Mouse (Mus musculus) liver, adult 2 months (tissue): Measurements from ENCODE around the gene Kmt2d. TPM values are rescaled to one million over a fixed set of nuclear protein-coding genes. Genes with fewer than 3 reads are reported as not detected.

Experiments used
- DNase-seq: peaks from one replicate; pipeline ENCODE4 v3.0.0-alpha.2; 2011; ENCODE audit warnings: low read depth, low spot score; ENCODE audit errors: extremely low read depth
- H3K27ac ChIP-seq: fragments of 200-500 bp; replicated peaks from 2 replicates; pipeline ENCODE4 v1.5.1; 2012; ENCODE audit warnings: low read depth, mild to moderate bottlenecking, control low read depth, inconsistent platforms, low read length; ENCODE audit not compliant: insufficient read depth
- H3K27me3 ChIP-seq: fragments of 200-500 bp; 2 replicates; pipeline ENCODE4 v1.6.1; 2012; ENCODE audit warnings: mild to moderate bottlenecking, moderate library complexity, low read length, inconsistent platforms; ENCODE audit not compliant: control insufficient read depth, insufficient read depth
- H3K36me3 ChIP-seq: fragments of 200-500 bp; 2 replicates; pipeline ENCODE4 v1.6.1; 2012; ENCODE audit warnings: low read length, inconsistent platforms; ENCODE audit not compliant: control insufficient read depth, insufficient read depth
- H3K4me1 ChIP-seq: fragments of 200-500 bp; 2 replicates; pipeline ENCODE4 v1.6.1; 2011; ENCODE audit warnings: low read length; ENCODE audit not compliant: control insufficient read depth, insufficient read depth
- H3K4me3 ChIP-seq: fragments of 200-500 bp; 2 replicates; pipeline ENCODE4 v1.5.1; 2011; ENCODE audit warnings: low read depth, mild to moderate bottlenecking, control low read depth, low read length, moderate library complexity; ENCODE audit not compliant: insufficient read depth
- H3K79me2 ChIP-seq: fragments of 200-500 bp; 2 replicates; pipeline ENCODE4 v1.6.1; 2012; ENCODE audit warnings: inconsistent platforms, mild to moderate bottlenecking, low read length, moderate library complexity; ENCODE audit not compliant: control insufficient read depth, insufficient read depth
- H3K9ac ChIP-seq: fragments of 200-500 bp; 2 replicates; pipeline ENCODE4 v1.6.1; 2012; ENCODE audit warnings: low read depth, mild to moderate bottlenecking, control low read depth, inconsistent platforms, low read length
- CTCF ChIP-seq: fragments of 200-500 bp; IDR thresholded peaks from 2 replicates; pipeline ENCODE4 v1.5.1; 2011; ENCODE audit warnings: low read depth, low read length, control low read depth
- POLR2A ChIP-seq: fragments of 200-500 bp; IDR thresholded peaks from 2 replicates; pipeline ENCODE4 v1.6.1; 2011; ENCODE audit warnings: low read length, control low read depth; ENCODE audit not compliant: insufficient read depth; ENCODE audit errors: extremely low read depth
- WGBS: fragments of 180-500 bp; shearing (Covaris S2); methylation state at CpG from one replicate; pipeline ENCODE4 v1.1.7; 2018; 5-methylcytosine and 5-hydroxymethylcytosine counted together
- polyA plus RNA-seq: library from polyadenylated mRNA; depleted of rRNA; stranded (reverse); fragments of >200 nt; gene quantifications from 2 replicates; pipeline ENCODE4 v1.2.3, GENCODE M21; 2012
- total RNA-seq: library from RNA; depleted of rRNA; stranded (reverse); fragments of >200 nt; gene quantifications from 2 replicates; pipeline ENCODE4 v1.2.3, GENCODE M21; 2014

Gene Kmt2d
- total and polyA plus RNA-seq, 2 experiments = 6.6 to 10.3 TPM

GRCm38 (mm10) chr15:98897495-98897894 is 26.5 kb upstream of the Kmt2d start:
- Histone ChIP-seq H3K4me3 (no peak overlapping the region), H3K79me2 (no peaks in the 10 kb centered on the region), H3K9ac (no peak overlapping the region), H3K27me3 (peaks cover 22% of the 10 kb centered on the region), H3K27ac (no peak overlapping the region), H3K4me1 (0 out of 2 replicates have a peak, but pooled peaks cover 1% of the 10 kb centered on the region), H3K36me3 (no peaks in the 10 kb centered on the region)
- TF ChIP-seq CTCF = no peak
- no peak for TF ChIP-seq POLR2A
- 18% methylated on average over 10 of the region's 10 CpGs for WGBS
- no peak for DNase-seq

- Histone ChIP-seq H3K36me3 (no peaks in the 10 kb centered on the region), H3K79me2 (no peaks in the 10 kb centered on the region), H3K4me1 (0 out of 2 replicates have a peak, but pooled peaks cover 1% of the 10 kb centered on the region), H3K27me3 (peaks cover 22% of the 10 kb centered on the region), H3K4me3 (peak overlapping the region; percentile 12; the same call in 1 of the 2 replicates), H3K27ac (no peak overlapping the region), H3K9ac (no peak overlapping the region)
- WGBS = 18% methylated on average over 41 of the region's 41 CpGs
- no peak for DNase-seq
- no peak for TF ChIP-seq CTCF
- TF ChIP-seq POLR2A = no peak
Measured at GRCm38 (mm10) chr15:98895635-98896589, 24.9 kb upstream of the Kmt2d start.

- no peaks in the 10 kb centered on the region for H3K36me3 ChIP-seq
- peaks cover 22% of the 10 kb centered on the region for H3K27me3 ChIP-seq
- WGBS = 13% methylated on average over 38 of the region's 38 CpGs
- no peak for DNase-seq
- no peak overlapping the region for H3K27ac ChIP-seq
- no peaks in the 10 kb centered on the region for H3K79me2 ChIP-seq
- 0 out of 2 replicates have a peak, but pooled peaks cover 1% of the 10 kb centered on the region for H3K4me1 ChIP-seq
- TF ChIP-seq POLR2A (no peak), CTCF (no peak)
- H3K9ac ChIP-seq = no peak overlapping the region
- H3K4me3 ChIP-seq = no peak overlapping the region
Measured at GRCm38 (mm10) chr15:98894746-98895634, 24.0 kb upstream of the Kmt2d start.

- peak within 1 kb of the TSS; percentile 53 for H3K4me3 ChIP-seq
- no peaks in the 10 kb centered on the region for H3K79me2 ChIP-seq
- no peaks in the 10 kb centered on the region for H3K36me3 ChIP-seq
- peak within 1 kb of the TSS; percentile 20 for H3K9ac ChIP-seq
- H3K4me1 ChIP-seq = 0 out of 2 replicates have a peak, but pooled peaks cover 1% of the 10 kb centered on the region
- under 1% methylated on average over 77 of the region's 77 CpGs for WGBS
- no peak within 1 kb of the TSS for H3K27ac ChIP-seq
- peaks cover 22% of the 10 kb centered on the region for H3K27me3 ChIP-seq
- DNase-seq = no peak
- TF ChIP-seq POLR2A = no peak
- no peak for TF ChIP-seq CTCF
Measured at GRCm38 (mm10) chr15:98893940-98894745, 23.1 kb upstream of the Kmt2d start, which contains the start of gene Rhebl1. Rhebl1 (minus strand) TSS chr15:98894540.

- no peak overlapping the region for H3K4me3 ChIP-seq
- WGBS = 91% methylated on average over 4 of the region's 4 CpGs
- H3K36me3 ChIP-seq = no peaks in the 10 kb centered on the region
- H3K4me1 ChIP-seq = 0 out of 2 replicates have a peak, but pooled peaks cover 1% of the 10 kb centered on the region
- DNase-seq = no peak
- H3K27me3 ChIP-seq = peaks cover 22% of the 10 kb centered on the region
- no peak overlapping the region for H3K9ac ChIP-seq
- TF ChIP-seq CTCF = no peak
- no peak for TF ChIP-seq POLR2A
- no peak overlapping the region for H3K27ac ChIP-seq
- no peaks in the 10 kb centered on the region for H3K79me2 ChIP-seq
Measured at GRCm38 (mm10) chr15:98893036-98893435, 22.0 kb upstream of the Kmt2d start.
